Mouse (Mus musculus) forelimb bud, embryonic 11.5 days (tissue): ENCODE measurements around the gene Pon2.
"Not testable (repeated sequence)": the region's sequence is repeated elsewhere in the genome, so short reads cannot be mapped to it uniquely, and the experiment has no call there.

Experiments used
- DNase-seq: peaks from one replicate; pipeline ENCODE4 v3.0.0-alpha.2; 2012; ENCODE audit warnings: low read depth, low spot score

Gene Pon2

DNA sequence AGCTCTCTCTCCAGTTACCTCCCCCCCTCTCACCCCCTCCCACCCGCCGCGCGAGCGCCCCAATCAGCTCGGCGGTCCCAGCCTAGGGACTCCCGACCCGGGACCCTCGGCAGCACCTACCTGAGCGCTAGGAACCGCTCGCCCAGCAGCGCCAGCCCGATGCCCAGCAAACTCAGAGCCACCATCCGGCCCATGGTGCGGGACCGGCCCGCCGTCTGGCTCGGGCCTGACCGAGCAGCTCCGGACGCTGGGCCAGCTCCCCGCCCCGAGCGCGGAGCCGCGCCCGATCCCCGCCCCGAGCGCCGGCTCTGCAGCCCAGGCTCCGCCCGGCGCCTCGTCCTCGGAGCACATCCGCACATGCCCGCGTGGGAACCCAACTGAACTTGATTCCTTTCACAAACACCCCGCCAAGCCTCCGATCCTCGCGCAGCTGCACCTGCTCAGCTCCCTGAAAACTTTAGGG lies at the start of gene Pon2:
Pon2 (minus strand) TSS at position 364 of the 463 bp plus-strand sequence.
- DNase-seq, result peak; percentile 68

DNA sequence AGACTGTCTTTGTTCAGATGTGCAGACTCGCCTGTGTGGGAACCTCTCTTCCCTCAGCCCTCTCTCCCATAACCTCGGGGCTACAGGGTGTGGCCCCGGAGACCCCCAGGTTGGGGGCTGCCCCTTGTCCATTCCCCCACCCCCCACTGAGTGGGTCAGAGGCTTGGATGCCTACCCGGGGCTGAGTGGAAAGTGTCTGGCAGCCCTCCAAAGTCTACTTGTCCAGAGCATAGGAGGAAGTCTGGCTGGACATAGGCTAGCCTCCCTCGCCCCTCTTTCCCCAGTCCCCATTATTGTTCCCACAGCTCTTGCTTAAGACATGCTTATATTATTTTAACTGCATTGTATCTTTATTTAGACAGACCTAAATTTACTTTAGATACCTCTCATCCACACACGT lies 46.0 kb upstream of the Pon2 start:
- DNase-seq, result no peak

DNA sequence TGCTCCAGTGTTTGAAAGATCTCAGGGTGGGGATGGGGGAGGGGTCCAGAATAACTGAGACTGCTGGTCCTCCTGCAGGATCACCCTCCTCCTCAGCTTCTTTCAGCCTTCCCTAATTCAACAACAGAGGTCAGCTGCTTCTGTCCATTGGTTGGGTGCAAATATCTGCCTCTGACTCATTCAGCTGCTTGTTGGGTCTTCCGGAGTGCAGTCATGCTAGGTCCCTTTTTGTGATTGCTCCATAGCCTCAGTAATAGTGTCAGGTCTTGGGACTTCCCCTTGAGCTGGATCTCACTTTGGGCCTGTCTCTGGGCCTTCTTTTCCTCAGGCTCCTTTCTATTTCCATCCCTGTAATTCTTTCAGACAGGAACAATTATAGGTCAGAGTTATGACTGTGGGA lies 41.0 kb upstream of the Pon2 start:
- DNase-seq, result not testable (repeated sequence)

DNA sequence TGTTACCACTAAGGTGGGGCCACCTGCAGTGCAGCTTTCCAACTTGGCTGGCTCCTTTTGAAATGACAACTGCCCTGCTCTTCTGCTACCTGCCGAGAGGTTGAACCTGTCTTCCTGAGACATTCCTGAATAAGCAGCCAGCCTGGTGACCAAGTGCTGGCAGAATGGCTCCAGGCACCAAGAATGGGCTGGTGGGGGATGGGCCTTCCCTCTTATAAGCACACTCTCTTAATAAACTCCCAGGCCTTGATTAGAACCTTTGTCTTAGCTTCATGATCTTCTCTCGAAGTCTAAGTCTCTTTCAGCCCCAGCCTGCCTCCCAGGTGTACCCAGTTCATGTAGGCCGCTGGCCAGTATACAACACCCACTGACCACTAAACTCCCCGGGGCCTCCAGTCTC lies 40.5 kb upstream of the Pon2 start:
- DNase-seq, result not testable (repeated sequence)

DNA sequence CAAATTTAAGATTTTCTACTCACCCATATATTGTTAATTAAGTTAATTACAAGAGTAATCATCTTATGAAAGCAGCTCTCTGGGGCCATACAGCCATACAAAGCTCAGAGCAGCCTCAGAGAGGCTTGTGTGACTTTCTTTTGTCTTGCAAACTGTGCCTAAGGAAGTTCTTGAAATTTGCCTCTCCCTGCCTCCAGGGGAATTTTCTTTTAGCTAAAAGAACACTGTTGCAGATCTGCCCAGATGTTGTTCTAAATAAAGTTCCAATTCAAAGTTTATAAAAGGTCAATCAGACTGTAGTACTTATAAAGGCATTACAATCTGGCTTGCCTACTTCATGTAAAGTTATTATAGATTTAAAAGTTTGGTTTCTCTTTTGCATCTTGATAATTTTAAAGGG lies 37.8 kb upstream of the Pon2 start:
- not testable (repeated sequence) for DNase-seq

DNA sequence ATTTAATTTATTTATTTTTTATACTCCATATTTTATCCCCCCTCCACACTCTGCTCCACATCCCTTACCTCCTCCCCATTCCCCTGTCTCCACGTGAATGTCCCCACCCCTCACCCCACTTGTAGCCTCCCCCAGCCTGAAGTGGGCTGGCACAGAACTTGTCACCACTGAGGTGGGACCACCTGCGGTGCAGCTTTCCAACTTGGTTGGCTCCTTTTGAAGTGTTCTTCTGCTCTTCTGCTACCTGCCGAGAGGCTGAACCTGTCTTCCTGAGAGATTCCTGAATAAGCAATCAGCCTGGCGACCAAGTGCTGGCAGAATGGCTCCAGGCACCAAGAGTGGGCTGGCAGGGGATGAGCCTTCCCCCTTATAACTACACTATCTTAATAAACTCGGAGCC lies 35.8 kb upstream of the Pon2 start:
- no peak for DNase-seq

DNA sequence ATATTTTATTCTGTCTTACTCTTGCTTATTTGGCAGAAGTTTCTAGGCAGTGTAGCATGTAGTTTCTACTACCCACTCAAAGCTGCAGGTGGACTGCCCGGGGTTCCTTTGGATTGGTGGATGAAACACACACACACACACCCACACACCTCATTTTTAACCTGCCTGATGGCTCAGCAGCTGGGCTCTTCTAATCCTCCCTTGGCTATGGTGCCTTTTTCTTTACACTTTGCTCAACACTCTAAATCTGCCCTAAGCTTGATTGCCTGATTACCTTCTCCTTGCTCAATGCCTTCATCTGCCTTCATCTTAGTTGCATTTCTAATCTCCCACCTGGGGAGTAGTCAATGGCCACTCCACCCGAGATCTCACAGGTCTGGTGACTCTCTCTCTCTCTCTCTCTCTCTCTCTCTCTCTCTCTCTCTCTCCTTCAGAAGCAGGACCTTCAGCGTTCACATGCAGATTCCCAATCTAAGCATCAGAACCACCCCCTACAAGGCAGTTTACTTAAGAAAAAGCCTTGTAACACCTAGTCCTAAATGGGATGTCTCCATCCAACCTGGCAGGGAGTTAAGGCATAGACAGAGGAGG lies 34.4 kb upstream of the Pon2 start:
- DNase-seq, result no peak

DNA sequence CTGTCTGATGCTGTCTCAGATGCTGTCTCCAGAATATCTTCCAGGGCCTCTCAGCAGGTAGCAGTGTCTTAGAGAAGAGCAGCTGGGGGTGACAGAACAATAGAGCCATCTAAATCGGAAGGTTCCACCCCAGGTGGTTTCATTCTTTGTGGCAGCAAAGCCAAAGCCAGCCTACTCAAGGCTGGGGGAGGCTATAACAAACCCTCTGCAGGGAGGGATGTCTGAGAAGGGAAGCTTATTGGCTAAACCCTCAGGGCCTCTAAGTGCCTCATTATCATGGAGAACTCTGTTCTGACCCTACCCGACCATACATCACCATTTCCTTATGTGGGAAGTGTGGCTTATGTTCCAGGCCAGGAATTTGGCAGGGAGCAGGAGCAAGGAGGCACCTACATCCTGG lies 26.9 kb upstream of the Pon2 start:
- no peak for DNase-seq

DNA sequence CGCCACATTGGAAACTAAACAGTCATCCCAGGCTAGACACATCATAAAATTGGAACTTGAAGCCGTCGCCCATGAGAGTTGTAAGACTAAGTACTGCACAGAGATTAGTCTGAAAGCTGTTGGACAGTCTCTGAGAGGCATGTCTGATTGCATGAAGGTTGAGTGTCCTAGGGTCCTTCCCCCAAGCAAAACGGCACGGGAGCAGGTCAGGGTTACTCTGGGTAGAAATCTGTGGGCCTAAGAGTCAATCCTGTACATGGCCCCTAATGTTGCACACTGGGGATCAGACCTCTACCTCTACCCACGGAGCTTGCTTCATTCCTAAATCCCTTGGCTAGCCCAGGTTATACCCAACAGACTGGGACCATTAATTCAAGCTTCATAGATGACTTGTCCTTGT lies 25.8 kb upstream of the Pon2 start:
- DNase-seq, result not testable (repeated sequence)

DNA sequence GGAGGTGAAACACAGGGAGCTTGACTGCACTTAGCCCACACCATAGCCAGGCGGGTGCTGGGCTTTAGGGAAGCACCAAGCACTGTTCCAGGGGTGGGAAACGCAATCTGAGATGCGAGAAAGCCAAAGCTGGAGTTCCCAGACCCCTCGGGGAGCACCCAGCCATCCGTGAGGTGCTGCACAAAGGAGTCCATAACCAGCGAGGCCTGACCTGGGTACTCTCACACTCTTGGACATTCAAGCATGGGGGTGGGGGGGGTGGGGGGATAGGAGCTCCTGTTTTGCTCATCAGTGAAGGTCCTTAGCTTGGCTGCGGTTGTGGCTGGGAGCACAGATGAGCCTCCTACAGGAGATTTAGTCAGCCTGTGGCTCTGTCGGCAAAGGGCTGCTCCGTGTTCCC lies 18.4 kb upstream of the Pon2 start:
- DNase-seq, result no peak

DNA sequence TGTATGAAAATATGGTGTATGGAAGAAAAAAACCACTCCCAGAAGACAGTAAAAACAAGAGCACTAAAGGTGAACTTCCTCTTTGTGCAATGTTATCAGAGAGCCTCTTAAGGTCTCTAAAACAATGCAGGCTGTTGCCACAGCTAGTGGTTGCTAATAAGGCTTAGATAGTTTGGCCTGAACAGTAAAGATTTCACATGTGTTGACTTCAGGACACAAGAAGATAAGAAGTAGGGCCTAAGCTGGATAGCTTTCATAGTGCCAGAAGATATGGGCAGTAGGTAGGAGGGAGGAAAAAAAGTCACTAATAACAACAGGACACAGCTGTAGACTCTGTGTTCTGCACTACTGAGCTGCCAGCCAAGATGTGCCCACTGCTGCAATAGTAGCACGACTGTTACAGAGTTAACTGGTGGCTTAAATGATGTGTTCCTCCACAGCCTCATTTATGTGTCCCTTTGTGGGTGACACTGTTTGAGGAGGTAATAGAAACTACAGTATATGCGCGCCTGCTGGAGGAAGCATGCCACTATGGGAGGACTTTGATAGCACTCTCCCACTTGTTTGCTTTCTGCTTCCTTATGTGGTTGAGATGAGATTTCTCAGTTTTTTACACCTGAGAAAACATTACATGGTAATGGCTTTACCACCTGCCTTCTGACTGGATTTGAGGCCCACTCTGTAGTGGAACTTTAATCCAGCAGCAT lies 17.0 kb upstream of the Pon2 start:
- DNase-seq, result no peak

DNA sequence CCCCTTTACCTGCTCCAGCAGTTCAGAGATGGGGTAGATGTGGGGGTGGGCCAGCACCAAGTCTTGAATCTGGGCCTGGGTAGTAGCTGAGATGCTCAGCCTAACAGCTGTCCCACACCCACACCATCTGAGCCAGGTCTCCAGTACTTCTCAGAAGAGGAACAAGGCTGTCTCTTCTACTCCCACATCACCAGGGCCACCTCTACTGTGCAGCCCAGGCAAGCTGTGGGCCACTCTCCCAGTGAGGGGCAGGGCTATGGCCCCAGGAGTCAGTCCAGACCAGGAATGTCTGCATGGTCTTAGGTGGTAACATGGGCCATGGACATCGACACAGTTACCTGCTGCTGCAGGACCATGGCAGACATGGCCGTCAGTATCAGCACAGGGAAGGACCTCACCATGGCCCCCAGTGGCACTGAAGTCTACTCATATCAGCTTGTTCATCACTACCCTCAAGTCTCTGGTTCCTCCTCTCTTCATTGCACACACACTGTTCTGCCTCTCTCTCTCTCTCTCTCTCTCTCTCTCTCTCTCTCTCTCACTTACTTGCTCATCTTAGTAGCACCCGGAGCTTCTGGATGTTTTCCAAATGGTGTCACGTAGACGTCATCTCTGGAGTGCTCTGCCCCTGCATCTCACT lies 15.8 kb upstream of the Pon2 start:
- no peak for DNase-seq

DNA sequence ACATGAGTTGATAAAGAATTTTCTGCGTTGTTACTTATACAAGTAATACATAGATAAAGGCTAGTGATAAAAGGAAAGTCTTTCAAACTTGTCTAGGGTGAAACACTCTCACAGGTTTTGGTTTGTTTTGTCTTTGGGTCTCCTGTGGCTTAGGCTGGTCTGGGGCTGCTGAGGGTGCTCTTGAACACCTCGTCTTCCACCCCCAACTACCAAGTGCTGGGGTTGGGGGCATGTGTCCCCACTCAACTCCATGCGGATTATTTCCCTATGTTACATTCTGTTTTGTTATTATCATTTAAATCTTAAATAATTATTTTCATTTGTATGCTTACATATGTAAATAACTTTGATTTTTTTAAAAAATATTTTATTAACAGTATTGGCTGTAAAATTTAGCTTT lies 12.2 kb upstream of the Pon2 start:
- DNase-seq, result no peak

DNA sequence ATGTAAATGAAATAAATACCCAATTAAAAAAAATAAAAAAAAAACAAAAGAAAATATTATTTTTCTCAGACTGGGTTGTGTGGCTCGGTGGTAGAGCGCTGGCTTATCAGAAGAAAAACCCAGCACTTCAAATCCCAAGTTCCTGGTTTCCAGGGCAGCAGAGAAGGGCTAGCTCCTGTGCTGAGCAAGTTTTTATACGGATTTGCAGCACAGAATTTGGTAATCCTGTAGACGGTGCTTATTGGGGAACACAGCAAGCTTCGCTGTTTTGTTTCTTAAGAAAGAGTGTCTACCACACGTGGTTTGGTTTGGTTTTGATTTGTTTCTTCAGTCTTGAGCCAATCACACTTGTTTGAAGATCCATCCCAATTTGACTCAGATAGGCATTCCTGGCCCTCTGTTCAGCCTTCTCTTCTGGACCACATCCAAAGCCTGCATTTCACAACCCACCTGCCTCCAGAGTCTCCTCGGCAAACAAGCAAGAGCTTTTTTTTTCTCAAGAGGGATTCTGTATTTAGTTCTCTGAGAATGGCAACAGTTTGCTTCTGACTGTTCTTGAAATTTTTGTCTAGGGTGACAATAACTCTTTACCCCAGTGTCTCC lies 11.4 kb upstream of the Pon2 start:
- no peak for DNase-seq

DNA sequence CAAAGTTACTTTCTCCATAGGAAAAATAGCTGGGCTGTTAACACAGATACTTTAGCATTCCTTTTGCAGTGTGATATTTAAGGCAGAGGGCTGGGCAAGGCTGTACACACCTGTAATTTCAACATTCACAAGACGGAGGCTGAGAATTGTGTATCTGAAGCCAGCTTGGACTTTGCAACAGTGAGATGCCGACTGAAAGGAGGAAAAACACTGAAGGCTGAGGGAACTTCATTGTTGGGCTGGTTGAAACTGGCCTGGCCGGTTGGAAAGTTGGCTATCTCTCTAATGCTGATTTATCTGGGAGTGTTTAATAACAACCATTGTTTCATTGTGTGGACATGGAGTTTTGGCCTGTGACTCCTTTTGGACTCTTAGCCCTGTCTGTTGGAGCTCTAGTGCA lies 7.7 kb upstream of the Pon2 start:
- DNase-seq, result no peak

DNA sequence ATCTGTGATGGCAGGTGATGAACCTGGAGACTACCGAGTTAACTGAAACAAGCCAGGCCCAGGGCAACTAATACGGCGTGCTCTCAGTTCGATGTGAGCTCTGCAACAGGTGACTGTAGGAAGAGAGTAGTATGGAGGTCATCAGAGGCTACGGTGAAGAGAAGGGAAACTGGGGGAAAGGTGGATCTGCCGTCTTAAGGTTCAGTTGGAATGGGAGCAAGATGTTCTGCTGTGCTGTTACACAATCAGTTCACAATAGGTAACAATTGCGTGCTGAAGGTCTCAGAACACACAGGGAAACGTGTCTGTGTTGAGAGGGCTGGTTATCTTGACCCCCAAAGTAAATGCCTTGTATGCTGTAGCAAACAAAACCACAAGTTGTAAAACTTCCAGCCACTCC lies 6.7 kb upstream of the Pon2 start:
- no peak for DNase-seq

DNA sequence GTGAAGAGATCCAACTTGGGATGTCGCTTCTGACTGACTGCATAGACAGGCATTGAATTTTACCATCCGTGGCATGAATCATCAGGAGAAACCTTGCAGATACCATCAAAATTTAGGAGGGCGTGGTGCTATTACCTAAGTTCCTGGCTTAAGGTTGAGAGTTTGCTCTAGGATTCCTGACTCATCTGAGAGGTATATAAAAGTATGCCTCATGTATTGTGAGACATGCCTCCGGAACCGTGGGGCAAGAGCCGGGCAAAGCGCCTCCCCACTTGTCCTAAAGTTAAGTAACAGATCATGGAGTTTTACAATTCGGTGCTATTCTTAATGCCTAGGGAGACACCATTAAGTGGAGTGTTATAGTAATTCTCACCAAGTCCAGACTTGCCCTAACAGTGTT lies 2.4 kb upstream of the Pon2 start:
- no peak for DNase-seq

DNA sequence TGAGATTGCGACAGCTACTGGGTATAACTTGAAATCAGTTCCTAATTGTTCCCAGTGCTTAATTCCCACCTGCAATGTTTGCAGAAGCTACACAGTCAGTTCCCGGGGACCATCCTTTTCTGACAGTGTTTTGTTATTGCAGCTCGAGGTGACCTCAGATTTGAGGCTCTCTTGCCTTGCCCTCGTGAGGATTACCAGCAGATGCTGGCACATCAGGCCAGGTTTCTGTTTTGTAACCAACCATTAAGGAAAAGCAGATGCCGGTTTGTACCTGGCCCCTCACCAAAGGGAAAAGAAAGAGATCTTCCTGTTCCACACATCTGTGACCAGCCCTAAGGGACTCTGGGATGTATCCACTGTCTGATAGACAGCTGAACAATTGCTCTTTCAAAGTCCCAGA lies 1.3 kb upstream of the Pon2 start:
- DNase-seq, result no peak

DNA sequence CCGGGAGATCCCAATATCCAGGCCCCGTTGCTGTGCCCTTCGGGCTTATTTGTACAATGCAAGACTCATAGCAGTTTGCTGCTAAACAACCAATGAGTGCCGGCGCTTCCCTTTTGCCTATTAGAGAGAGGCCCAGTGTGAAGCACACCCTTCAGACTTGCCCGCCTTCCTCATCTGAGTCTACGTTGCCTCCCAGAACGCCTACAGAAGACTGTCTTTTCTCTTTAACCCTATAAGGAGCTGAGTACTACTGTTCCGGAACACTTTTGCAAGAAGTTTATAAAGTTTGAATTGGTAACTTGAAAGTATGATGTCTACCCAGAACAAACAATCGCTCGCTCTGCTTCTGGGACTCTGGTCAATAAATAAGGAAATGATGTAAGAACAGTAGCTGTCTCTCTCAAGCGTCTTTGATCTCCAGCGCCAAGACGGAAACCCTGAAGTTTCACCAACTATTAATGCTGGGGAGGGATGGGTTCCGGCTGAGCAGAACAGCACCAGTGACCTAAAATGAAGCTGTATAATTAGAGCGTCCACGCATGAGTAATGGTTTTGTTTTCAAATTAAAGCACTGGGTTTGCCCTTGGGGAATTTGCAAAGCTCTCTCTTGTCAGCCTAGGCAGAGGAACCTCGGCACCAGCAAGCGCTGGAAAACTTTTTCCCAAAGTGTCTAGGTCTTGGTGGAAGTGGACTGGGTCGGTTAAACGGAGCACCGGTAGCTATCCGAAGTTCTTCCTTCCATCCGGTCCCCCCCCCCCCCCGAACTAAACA lies 749 bp downstream of the Pon2 start:
- DNase-seq, result peak; percentile 55

DNA sequence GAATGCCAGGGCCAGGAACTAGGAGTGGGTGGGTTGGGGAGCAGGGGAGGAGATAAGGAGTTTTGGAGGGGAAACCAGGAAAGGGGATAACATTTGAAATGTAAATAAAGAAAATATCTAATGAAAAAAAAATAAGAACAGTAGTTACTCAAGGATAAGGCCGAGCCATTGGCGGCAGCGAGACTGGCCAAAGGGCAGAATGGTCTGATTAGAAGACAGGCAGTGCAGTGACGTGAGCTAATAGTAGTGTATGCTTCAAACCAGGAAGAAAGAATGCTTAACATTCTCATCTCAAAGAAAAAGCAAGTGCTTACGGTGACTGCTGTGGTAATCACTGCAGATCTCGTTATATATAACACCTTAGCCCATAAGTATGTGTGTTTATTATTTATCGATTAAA lies 2.2 kb downstream of the Pon2 start:
- no peak for DNase-seq

DNA sequence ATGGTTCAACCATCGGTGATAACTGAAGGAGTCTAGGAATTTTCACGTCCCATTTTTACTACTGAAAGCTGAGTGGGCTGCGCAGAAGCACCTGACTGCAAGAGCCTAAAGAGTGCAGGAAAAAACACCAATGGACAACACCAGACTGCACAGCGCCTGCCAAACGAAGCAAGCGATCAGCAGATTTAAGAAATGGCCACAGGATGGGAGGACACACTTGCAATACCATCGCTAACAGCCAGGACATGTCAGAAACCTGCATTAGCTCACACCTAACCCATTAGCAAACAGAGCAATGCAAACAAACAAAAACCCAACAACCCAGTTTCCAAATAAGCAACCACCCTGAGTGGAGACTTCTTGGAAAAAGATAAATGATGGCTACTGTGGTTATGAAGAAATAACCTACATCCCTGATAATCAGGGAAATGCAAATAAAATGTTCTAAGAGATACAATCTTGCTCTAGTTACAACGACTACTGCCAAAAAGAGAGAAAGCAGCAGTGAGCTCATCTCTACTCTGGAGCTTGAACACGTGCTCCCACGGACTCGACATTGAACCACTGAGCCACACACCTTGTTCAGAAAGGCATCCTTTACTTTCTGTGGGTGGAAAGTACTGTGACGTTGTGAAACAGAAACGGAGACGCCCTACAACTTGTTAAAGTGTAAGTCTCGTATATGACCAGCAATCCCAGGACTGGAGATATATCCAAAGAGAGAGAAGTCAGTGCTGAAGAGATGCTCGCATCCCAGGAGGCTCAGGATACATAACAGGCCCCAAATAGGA lies 3.4 kb downstream of the Pon2 start:
- no peak for DNase-seq
